Mouse (Mus musculus): ENCODE measurements at regions not wholly inside any gene's neighbourhood (a gene's known extent, or its start where the extent isn't known, plus 50 kb on each side); places are given as distances from the start of the nearest gene placed in this dataset.

DNA sequence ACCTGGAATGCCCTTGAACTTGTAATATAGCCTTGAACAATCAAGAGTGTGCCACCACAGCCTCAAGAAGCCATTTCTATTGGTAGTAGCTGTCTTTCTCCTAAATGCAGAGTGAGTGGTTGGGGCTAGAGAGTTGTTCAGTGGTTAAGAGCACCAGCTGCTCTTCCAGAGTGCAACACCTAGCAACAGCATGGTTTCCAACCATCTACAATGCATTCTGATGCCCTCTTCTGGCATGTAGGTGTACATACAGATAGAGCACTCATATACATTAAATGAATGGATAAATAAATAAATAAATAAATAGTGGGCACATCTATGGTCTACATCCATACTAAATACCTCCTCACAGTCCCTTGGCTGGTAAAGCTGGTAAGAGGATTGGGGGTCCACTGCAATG is 316.2 kb upstream of the Spred2 start:
- no peak overlapping the region for H3K27ac ChIP-seq
- no peaks in the 10 kb centered on the region for H3K36me3 ChIP-seq (replicated peaks; ENCODE audit: control insufficient read depth, insufficient read depth, low read depth)
- no peak overlapping the region for H3K4me3 ChIP-seq (ENCODE audit: insufficient read depth in 1 of 2, low read depth in 2 of 2, low read length in 2 of 2)
- ATAC-seq (ENCODE audit: insufficient read depth) (no peak), DNase-seq (ENCODE audit: low read depth in 3 of 3, low spot score in 3 of 3) (no peak)
- TF ChIP-seq EP300 (IDR thresholded peaks at IDR 0.05; ENCODE audit: low read depth) (no peak), CTCF (IDR thresholded peaks at IDR 0.05; ENCODE audit: low read depth) (no peak)
- no peaks in the 10 kb centered on the region for H3K4me1 ChIP-seq (replicated peaks; ENCODE audit: control insufficient read depth in 2 of 2, insufficient read depth in 2 of 2, low read length in 1 of 2)
- H3K27me3 ChIP-seq (ENCODE audit: control insufficient read depth, insufficient read depth, low read length), result no peaks in the 10 kb centered on the region
- no peak overlapping the region for H3K4me2 ChIP-seq (ENCODE audit: low read depth)
- H3K9ac ChIP-seq (replicated peaks), result no peak overlapping the region
- H3K9me3 ChIP-seq (ENCODE audit: control insufficient read depth, low read length), result no peaks in the 10 kb centered on the region

DNA sequence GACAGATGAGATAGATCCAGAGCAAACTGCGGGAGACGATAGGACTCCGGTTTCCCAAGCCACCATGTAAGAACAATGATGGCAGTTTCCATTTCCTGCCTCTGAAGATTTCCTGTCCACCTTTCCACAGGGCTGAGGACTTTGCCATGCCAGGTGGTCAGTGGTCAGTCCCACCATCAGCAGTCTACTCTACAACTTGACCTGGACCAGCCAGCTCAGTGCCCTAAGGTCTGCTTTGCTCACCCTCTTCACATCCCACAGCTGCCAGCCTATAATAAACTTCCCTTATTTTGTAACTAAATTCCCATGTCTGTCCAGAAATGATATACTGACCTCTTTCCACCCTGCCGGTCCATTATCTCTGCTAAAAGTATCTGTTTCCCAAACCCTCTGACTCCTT is 315.7 kb upstream of the Spred2 start:
- H3K9ac ChIP-seq (replicated peaks), result no peak overlapping the region
- H3K4me2 ChIP-seq (ENCODE audit: low read depth), result no peak overlapping the region
- WGBS (ENCODE audit: insufficient replicate concordance), result 45% methylated on average over 4 of the region's 4 CpGs
- ATAC-seq (ENCODE audit: insufficient read depth) (no peak), DNase-seq (ENCODE audit: low read depth in 3 of 3, low spot score in 3 of 3) (no peak)
- H3K36me3 ChIP-seq (replicated peaks; ENCODE audit: control insufficient read depth, insufficient read depth, low read depth), result no peaks in the 10 kb centered on the region
- H3K27ac ChIP-seq, result no peak overlapping the region
- H3K4me1 ChIP-seq (replicated peaks; ENCODE audit: control insufficient read depth in 2 of 2, insufficient read depth in 2 of 2, low read length in 1 of 2), result no peaks in the 10 kb centered on the region
- no peaks in the 10 kb centered on the region for H3K27me3 ChIP-seq (ENCODE audit: control insufficient read depth, insufficient read depth, low read length)
- no peak overlapping the region for H3K4me3 ChIP-seq (ENCODE audit: insufficient read depth in 1 of 2, low read depth in 2 of 2, low read length in 2 of 2)
- no peaks in the 10 kb centered on the region for H3K9me3 ChIP-seq (ENCODE audit: control insufficient read depth, low read length)
- TF ChIP-seq EP300 (IDR thresholded peaks at IDR 0.05; ENCODE audit: low read depth) (no peak), CTCF (IDR thresholded peaks at IDR 0.05; ENCODE audit: low read depth) (no peak)

DNA sequence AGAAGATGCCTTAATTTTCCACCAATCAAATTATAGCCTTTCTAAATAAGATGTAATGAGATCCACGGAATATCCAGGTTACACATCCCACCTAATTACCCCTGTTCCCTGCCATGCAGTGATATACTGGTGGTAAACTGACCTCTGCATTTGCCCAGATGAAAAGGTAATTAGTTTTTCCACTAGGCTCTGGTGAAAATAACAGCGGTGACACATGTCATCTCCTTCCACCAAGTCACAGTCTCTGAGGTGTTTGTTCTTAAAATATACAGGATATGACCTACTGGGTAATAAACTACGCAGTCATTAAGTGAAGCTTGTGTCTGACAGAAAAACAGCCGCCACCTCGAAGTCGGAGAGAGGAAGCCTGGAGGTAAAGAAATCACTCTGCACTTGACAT is 313.6 kb upstream of the Spred2 start:
- ATAC-seq (ENCODE audit: insufficient read depth) (no peak), DNase-seq (ENCODE audit: low read depth in 3 of 3, low spot score in 3 of 3) (no peak)
- WGBS (ENCODE audit: insufficient replicate concordance), result 56% methylated on average over 6 of the region's 6 CpGs
- Histone ChIP-seq H3K27ac (no peak overlapping the region), H3K36me3 (replicated peaks; ENCODE audit: control insufficient read depth, insufficient read depth, low read depth) (no peaks in the 10 kb centered on the region), H3K9me3 (ENCODE audit: control insufficient read depth, low read length) (no peaks in the 10 kb centered on the region), H3K4me1 (replicated peaks; ENCODE audit: control insufficient read depth in 2 of 2, insufficient read depth in 2 of 2, low read length in 1 of 2) (no peaks in the 10 kb centered on the region), H3K9ac (replicated peaks) (no peak overlapping the region), H3K4me3 (ENCODE audit: insufficient read depth in 1 of 2, low read depth in 2 of 2, low read length in 2 of 2) (no peak overlapping the region), H3K4me2 (ENCODE audit: low read depth) (no peak overlapping the region), H3K27me3 (ENCODE audit: control insufficient read depth, insufficient read depth, low read length) (no peaks in the 10 kb centered on the region)
- TF ChIP-seq EP300 (IDR thresholded peaks at IDR 0.05; ENCODE audit: low read depth) (no peak), CTCF (IDR thresholded peaks at IDR 0.05; ENCODE audit: low read depth) (no peak)

DNA sequence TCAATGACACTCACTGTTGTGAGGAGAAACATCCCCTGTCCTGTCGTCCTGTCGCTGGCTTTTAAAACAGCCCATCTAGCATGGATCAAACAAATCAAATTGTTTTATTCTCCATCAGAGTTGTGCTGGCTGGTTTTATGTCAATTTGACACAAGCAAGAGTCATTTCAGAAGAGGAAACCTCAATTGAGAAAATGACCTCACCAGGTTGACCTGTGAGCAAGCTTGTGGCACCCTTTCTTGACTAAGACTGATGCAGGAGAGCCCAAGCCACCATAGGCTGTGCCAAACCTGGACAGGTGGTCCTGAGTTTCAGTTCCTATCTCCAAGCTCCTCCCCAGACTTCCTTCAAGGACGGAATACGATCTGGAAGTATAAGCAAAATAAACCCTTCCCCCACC is 313.0 kb upstream of the Spred2 start:
- 67% methylated on average over 4 of the region's 4 CpGs for WGBS (ENCODE audit: insufficient replicate concordance)
- Histone ChIP-seq H3K27ac (no peak overlapping the region), H3K4me3 (ENCODE audit: insufficient read depth in 1 of 2, low read depth in 2 of 2, low read length in 2 of 2) (no peak overlapping the region), H3K4me2 (ENCODE audit: low read depth) (no peak overlapping the region), H3K27me3 (ENCODE audit: control insufficient read depth, insufficient read depth, low read length) (no peaks in the 10 kb centered on the region), H3K9me3 (ENCODE audit: control insufficient read depth, low read length) (no peaks in the 10 kb centered on the region), H3K36me3 (replicated peaks; ENCODE audit: control insufficient read depth, insufficient read depth, low read depth) (no peaks in the 10 kb centered on the region), H3K4me1 (replicated peaks; ENCODE audit: control insufficient read depth in 2 of 2, insufficient read depth in 2 of 2, low read length in 1 of 2) (no peaks in the 10 kb centered on the region; a peak in 1 of 4 replicates), H3K9ac (replicated peaks) (no peak overlapping the region)
- no peak for DNase-seq (ENCODE audit: low read depth in 3 of 3, low spot score in 3 of 3)
- TF ChIP-seq EP300 (IDR thresholded peaks at IDR 0.05; ENCODE audit: low read depth) (no peak), CTCF (IDR thresholded peaks at IDR 0.05; ENCODE audit: low read depth) (no peak)
- ATAC-seq (ENCODE audit: insufficient read depth), result no peak

DNA sequence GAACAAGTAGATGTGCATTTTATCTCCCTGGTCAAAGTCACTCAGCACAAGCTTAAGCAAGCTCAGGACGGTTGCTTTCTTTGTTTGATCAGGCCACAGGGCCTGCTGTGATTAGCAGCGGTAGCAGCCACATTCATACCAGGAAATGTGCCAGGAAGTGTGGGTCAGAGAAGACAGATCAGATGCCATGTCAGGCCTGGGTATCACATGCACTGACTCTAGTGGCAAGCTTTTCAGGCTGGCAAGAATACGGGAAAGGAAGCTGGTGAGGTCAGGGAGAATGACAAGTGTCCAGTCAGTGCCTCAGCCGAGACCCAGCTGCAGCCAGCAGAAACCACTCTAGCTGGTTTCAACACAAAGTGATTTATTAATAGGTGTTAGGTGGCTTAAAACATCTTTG is 307.7 kb upstream of the Spred2 start:
- Histone ChIP-seq H3K27ac (no peak overlapping the region), H3K4me2 (ENCODE audit: low read depth) (no peak overlapping the region), H3K9me3 (ENCODE audit: control insufficient read depth, low read length) (no peaks in the 10 kb centered on the region), H3K27me3 (ENCODE audit: control insufficient read depth, insufficient read depth, low read length) (no peaks in the 10 kb centered on the region), H3K36me3 (replicated peaks; ENCODE audit: control insufficient read depth, insufficient read depth, low read depth) (no peaks in the 10 kb centered on the region), H3K4me1 (replicated peaks; ENCODE audit: control insufficient read depth in 2 of 2, insufficient read depth in 2 of 2, low read length in 1 of 2) (no peaks in the 10 kb centered on the region; a peak in 1 of 4 replicates), H3K9ac (replicated peaks) (no peak overlapping the region), H3K4me3 (ENCODE audit: insufficient read depth in 1 of 2, low read depth in 2 of 2, low read length in 2 of 2) (no peak overlapping the region)
- TF ChIP-seq CTCF (IDR thresholded peaks at IDR 0.05; ENCODE audit: low read depth), result no peak
- no peak for TF ChIP-seq EP300 (IDR thresholded peaks at IDR 0.05; ENCODE audit: low read depth)
- ATAC-seq (ENCODE audit: insufficient read depth) (no peak), DNase-seq (ENCODE audit: low read depth in 3 of 3, low spot score in 3 of 3) (no peak)
- WGBS (ENCODE audit: insufficient replicate concordance), result 30% methylated on average over 4 of the region's 4 CpGs

DNA sequence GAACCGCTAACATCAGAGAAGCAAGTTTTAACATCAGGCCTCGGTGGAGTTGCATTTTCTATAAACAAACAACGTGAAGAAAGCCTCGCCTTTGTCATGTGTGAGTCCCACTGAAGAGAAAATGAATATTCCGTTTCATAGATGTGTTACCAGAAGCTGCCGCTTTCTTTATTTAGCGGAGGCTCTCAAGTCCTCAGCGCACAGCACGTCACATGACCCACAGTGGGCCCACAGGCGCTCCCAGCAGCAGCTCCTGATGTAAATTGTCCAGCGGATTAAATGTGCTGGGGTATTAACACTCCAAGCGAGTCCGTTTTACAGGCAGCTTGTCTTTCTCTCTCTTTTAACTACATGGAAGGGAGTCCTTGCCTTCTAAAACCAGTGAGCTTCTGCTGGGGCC is 304.7 kb upstream of the Spred2 start:
- Histone ChIP-seq H3K36me3 (replicated peaks; ENCODE audit: control insufficient read depth, insufficient read depth, low read depth) (no peaks in the 10 kb centered on the region), H3K27ac (no peak overlapping the region), H3K4me1 (replicated peaks; ENCODE audit: control insufficient read depth in 2 of 2, insufficient read depth in 2 of 2, low read length in 1 of 2) (no peaks in the 10 kb centered on the region; a peak in 1 of 4 replicates), H3K4me3 (ENCODE audit: insufficient read depth in 1 of 2, low read depth in 2 of 2, low read length in 2 of 2) (no peak overlapping the region), H3K9me3 (ENCODE audit: control insufficient read depth, low read length) (no peaks in the 10 kb centered on the region), H3K27me3 (ENCODE audit: control insufficient read depth, insufficient read depth, low read length) (no peaks in the 10 kb centered on the region), H3K9ac (replicated peaks) (no peak overlapping the region), H3K4me2 (ENCODE audit: low read depth) (no peak overlapping the region)
- ATAC-seq (ENCODE audit: insufficient read depth), result no peak
- WGBS (ENCODE audit: insufficient replicate concordance), result 70% methylated on average over 13 of the region's 13 CpGs
- TF ChIP-seq EP300 (IDR thresholded peaks at IDR 0.05; ENCODE audit: low read depth) (no peak), CTCF (IDR thresholded peaks at IDR 0.05; ENCODE audit: low read depth) (no peak)
- no peak for DNase-seq (ENCODE audit: low read depth in 3 of 3, low spot score in 3 of 3)

Data from liver, embryonic 14.5 days (tissue).